Mouse (Mus musculus): ENCODE data around the gene Kcnh3.
A peak's percentile ranks its signal among the peaks of the same experiment; 100 is the strongest.
"Not testable (repeated sequence)": the region's sequence is repeated elsewhere in the genome, so short reads cannot be mapped to it uniquely, and the experiment has no call there.

Kcnh3 gene

GRCm38 (mm10) chr15:99240129-99240528 lies 15.5 kb downstream of the Kcnh3 start:
- DNase-seq (ENCODE audit: low spot score in 2 of 2), result no peak

GRCm38 (mm10) chr15:99241249-99241648 lies 16.6 kb downstream of the Kcnh3 start:
- DNase-seq (ENCODE audit: low spot score in 2 of 2), result no peak

- DNase-seq (ENCODE audit: low spot score in 2 of 2), result no peak
These were observed 17.4 kb downstream of the Kcnh3 start for GRCm38 (mm10) chr15:99242045-99242444.

- not testable (repeated sequence) for DNase-seq (ENCODE audit: low spot score in 2 of 2)
These were observed 22.1 kb downstream of the Kcnh3 start for GRCm38 (mm10) chr15:99246736-99247135.

- DNase-seq (ENCODE audit: low spot score in 2 of 2), result no peak
These were observed 24.3 kb downstream of the Kcnh3 start for GRCm38 (mm10) chr15:99248972-99249371.

- DNase-seq (ENCODE audit: low spot score in 2 of 2), result peak in 1 of 2 experiments; percentile 60
These were observed 25.3 kb downstream of the Kcnh3 start for GRCm38 (mm10) chr15:99249938-99250337.

GRCm38 (mm10) chr15:99251111-99251510 lies 26.4 kb downstream of the Kcnh3 start:
- DNase-seq (ENCODE audit: low spot score in 2 of 2), result peak in 1 of 2 experiments; percentile 67

- DNase-seq (ENCODE audit: low spot score in 2 of 2), result peak; percentile 94 to 97
These were observed 27.1 kb downstream of the Kcnh3 start, which contains the start of gene Mcrs1 for GRCm38 (mm10) chr15:99251626-99252380. Gene Mcrs1, minus strand, starts transcription at chr15:99251961.

GRCm38 (mm10) chr15:99252381-99253174 lies 27.9 kb downstream of the Kcnh3 start:
- DNase-seq (ENCODE audit: low spot score in 2 of 2), result no peak

- DNase-seq (ENCODE audit: low spot score in 2 of 2), result not testable (repeated sequence)
These were observed 28.5 kb downstream of the Kcnh3 start for GRCm38 (mm10) chr15:99253175-99253479.

- DNase-seq (ENCODE audit: low spot score in 2 of 2), result no peak
These were observed 29.1 kb downstream of the Kcnh3 start for GRCm38 (mm10) chr15:99253772-99254171.

- no peak for DNase-seq (ENCODE audit: low spot score in 2 of 2)
These were observed 29.9 kb downstream of the Kcnh3 start for GRCm38 (mm10) chr15:99254477-99255005.

GRCm38 (mm10) chr15:99255241-99255749 lies 30.6 kb downstream of the Kcnh3 start:
- DNase-seq (ENCODE audit: low spot score in 2 of 2), result no peak

- DNase-seq (ENCODE audit: low spot score in 2 of 2), result no peak
These were observed 34.6 kb downstream of the Kcnh3 start for GRCm38 (mm10) chr15:99259167-99259729.

GRCm38 (mm10) chr15:99259730-99260252 lies 35.1 kb downstream of the Kcnh3 start:
- DNase-seq (ENCODE audit: low spot score in 2 of 2), result peak; percentile 70 to 77

GRCm38 (mm10) chr15:99262702-99263101 lies 38.0 kb downstream of the Kcnh3 start:
- no peak for DNase-seq (ENCODE audit: low spot score in 2 of 2)

GRCm38 (mm10) chr15:99264363-99264762 lies 39.7 kb downstream of the Kcnh3 start:
- no peak for DNase-seq (ENCODE audit: low spot score in 2 of 2)

- peak; percentile 63 to 79 for DNase-seq (ENCODE audit: low spot score in 2 of 2)
These were observed 41.0 kb downstream of the Kcnh3 start for GRCm38 (mm10) chr15:99265679-99266078.

- DNase-seq (ENCODE audit: low spot score in 2 of 2), result no peak
These were observed 51.4 kb downstream of the Kcnh3 start for GRCm38 (mm10) chr15:99276095-99276494.

GRCm38 (mm10) chr15:99278271-99278670 lies 53.6 kb downstream of the Kcnh3 start:
- DNase-seq (ENCODE audit: low spot score in 2 of 2), result no peak

- no peak for DNase-seq (ENCODE audit: low spot score in 2 of 2)
These were observed 58.8 kb downstream of the Kcnh3 start for GRCm38 (mm10) chr15:99283456-99283855.

All from spleen, postnatal 4 days (tissue).